19 mouse cellular contexts compared by ENCODE assay signal in the genomic region with DNA sequence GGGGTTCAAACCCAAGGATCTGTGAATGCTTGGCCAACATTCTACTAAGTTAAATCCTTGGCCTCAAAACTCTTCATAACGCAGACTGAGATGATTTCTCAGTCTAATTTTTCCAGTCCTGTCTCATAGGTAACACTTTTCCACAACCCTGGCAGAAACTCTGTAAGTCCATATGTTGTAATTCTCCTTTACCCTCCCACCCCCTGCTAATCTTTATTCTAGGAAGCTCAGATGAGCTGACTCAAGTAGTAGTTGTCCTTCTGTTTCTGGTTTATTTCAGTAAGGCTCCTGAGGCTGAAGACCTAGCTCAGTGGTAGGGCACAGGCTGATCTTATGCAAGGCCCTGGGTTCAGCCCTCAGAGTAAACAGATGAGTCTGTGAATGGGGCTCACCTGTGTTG.
"Had no signal": no experiment of that assay in that cellular context is flagged by ENCODE, and none has a peak within 500 bp of the region (broad histone marks: within the 10 kb centered on the region; RNA-seq: fewer than 3 reads in every experiment).

No protein-coding gene starts in this region.

- DNase-seq: lung, adult 18-20 months; lung, embryonic 14.5 days; lung, postnatal 10 days; lung, postnatal 4 days; midbrain, embryonic 14.5 days; retina, postnatal 1 day; right cerebral cortex, adult 18-20 months; right cerebral cortex, postnatal 25 days; right cerebral cortex, postnatal 4 days; spleen, adult 18-20 months; thymus, adult 2 months; thymus, postnatal 25 days; thymus, postnatal 4 days had no signal

- H3K27ac ChIP-seq: midbrain, embryonic 10.5 days; midbrain, embryonic 12.5 days; neural tube, embryonic 13.5 days; neural tube, embryonic 15.5 days had no signal

- H3K4me3 ChIP-seq: midbrain, embryonic 10.5 days; midbrain, embryonic 12.5 days; myocyte; neural tube, embryonic 13.5 days; neural tube, embryonic 15.5 days had no signal

- H3K36me3 ChIP-seq: midbrain, embryonic 10.5 days; midbrain, embryonic 12.5 days; neural tube, embryonic 13.5 days; neural tube, embryonic 15.5 days had no signal

- H3K9ac ChIP-seq: lung, embryonic 14.5 days; midbrain, embryonic 12.5 days; neural tube, embryonic 13.5 days; neural tube, embryonic 15.5 days had no signal

- ATAC-seq: midbrain, embryonic 16.5 days had no signal

- H3K4me1 ChIP-seq: neural tube, embryonic 13.5 days; neural tube, embryonic 15.5 days had no signal

- H3K9me3 ChIP-seq: midbrain, embryonic 10.5 days; midbrain, embryonic 12.5 days; neural tube, embryonic 13.5 days; neural tube, embryonic 15.5 days had no signal

- H3K4me2 ChIP-seq: lung, embryonic 14.5 days; midbrain, embryonic 12.5 days; neural tube, embryonic 13.5 days; neural tube, embryonic 15.5 days had no signal

- H3K27me3 ChIP-seq: midbrain, embryonic 12.5 days; neural tube, embryonic 13.5 days; neural tube, embryonic 15.5 days had no signal
